In genomic region chr16:91964308-91965178, GRCm38 (mm10) we compare ENCODE assay signal across 9 mouse cellular contexts.
DNase-seq lines count a peak whose midpoint lies in the region; ATAC-seq and TF ChIP-seq lines count a peak whose summit lies in the region.
"Had no signal": no experiment of that assay in that cellular context is flagged by ENCODE, and none has a peak within 500 bp of the region (broad histone marks: within the 10 kb centered on the region; RNA-seq: fewer than 3 reads in every experiment).

No protein-coding gene starts in this region.

- H3K4me2 ChIP-seq in forebrain, embryonic 13.5 days: no peak overlapping the region
- peak overlapping the region; percentile 1; the same call in 1 of the 2 replicates for H3K4me2 ChIP-seq in liver, embryonic 14.5 days (ENCODE audit: low read depth)

- H3K9me3 ChIP-seq in forebrain, embryonic 13.5 days (replicated peaks): no peaks in the 10 kb centered on the region
- H3K9me3 ChIP-seq in liver, embryonic 14.5 days (ENCODE audit: control insufficient read depth, low read length): no peaks in the 10 kb centered on the region
- H3K9me3 ChIP-seq in limb, embryonic 10.5 days (replicated peaks): no peaks in the 10 kb centered on the region

- H3K27me3 ChIP-seq in forebrain, embryonic 13.5 days: no peaks in the 10 kb centered on the region
- no peaks in the 10 kb centered on the region for H3K27me3 ChIP-seq in liver, embryonic 14.5 days (ENCODE audit: control insufficient read depth, insufficient read depth, low read length)
- no peaks in the 10 kb centered on the region for H3K27me3 ChIP-seq in limb, embryonic 10.5 days (ENCODE audit: low read depth, poor library complexity, severe bottlenecking)

- intact Hi-C loops in heart, postnatal 10 days (cut with DNase I): loop anchor here (5.0 kb wide), 2 partner anchors 53 to 93 kb away; partner anchors contain the start of genes Gm49711, Mrps6 and Slc5a3

- no peak for TF ChIP-seq EP300 in liver, embryonic 14.5 days (IDR thresholded peaks at IDR 0.05; ENCODE audit: low read depth)

- no peak overlapping the region for H3K9ac ChIP-seq in forebrain, embryonic 13.5 days
- no peak overlapping the region for H3K9ac ChIP-seq in liver, embryonic 14.5 days (replicated peaks)

- TF ChIP-seq CTCF in layer of hippocampus, adult 2 months (conservative IDR thresholded peaks at IDR 0.05): no peak
- TF ChIP-seq CTCF in liver, embryonic 14.5 days (IDR thresholded peaks at IDR 0.05; ENCODE audit: low read depth): no peak

- 0 out of 2 replicates have a peak overlapping the region, but pooled peaks have one; percentile 95 for H3K27ac ChIP-seq in layer of hippocampus, adult 2 months
- peak overlapping the region; percentile 94 for H3K27ac ChIP-seq in forebrain, embryonic 13.5 days
- no peak overlapping the region for H3K27ac ChIP-seq in liver, embryonic 14.5 days
- H3K27ac ChIP-seq in limb, embryonic 10.5 days: no peak overlapping the region

- 90% methylated on average over 13 of the region's 13 CpGs for WGBS in forebrain, embryonic 13.5 days
- WGBS in liver, embryonic 14.5 days (ENCODE audit: insufficient replicate concordance): 25% methylated on average over 13 of the region's 13 CpGs
- 90% methylated on average over 13 of the region's 13 CpGs for WGBS in limb, embryonic 10.5 days

- no peak for DNase-seq in layer of hippocampus, adult 2 months (ENCODE audit: low spot score in 2 of 2)
- DNase-seq in layer of hippocampus, postnatal 25 days (ENCODE audit: extremely low spot score in 1 of 2, low spot score in 1 of 2): no peak
- no peak for DNase-seq in liver, embryonic 14.5 days (ENCODE audit: low read depth in 3 of 3, low spot score in 3 of 3)
- DNase-seq in thymus, postnatal 10 days (ENCODE audit: low spot score in 2 of 2): peak; percentile 12 to 13
- no peak for DNase-seq in heart, postnatal 10 days
- DNase-seq in limb, embryonic 10.5 days (ENCODE audit: low spot score): no peak
- no peak for DNase-seq in heart, adult 9 months (ENCODE audit: low spot score in 2 of 2)
- DNase-seq: lung, adult 2 months had no signal

- H3K4me1 ChIP-seq in forebrain, embryonic 13.5 days: peaks cover 34% of the 10 kb centered on the region
- peaks cover 3 to 12% of the 10 kb centered on the region in 2 experiments; a peak in 2 of 4 replicates for H3K4me1 ChIP-seq in liver, embryonic 14.5 days (replicated peaks; ENCODE audit: control insufficient read depth in 2 of 2, insufficient read depth in 2 of 2, low read length in 1 of 2)
- peaks cover 23% of the 10 kb centered on the region for H3K4me1 ChIP-seq in limb, embryonic 10.5 days

- no peak for ATAC-seq in forebrain, embryonic 13.5 days
- ATAC-seq in liver, embryonic 14.5 days (ENCODE audit: insufficient read depth): no peak

- H3K36me3 ChIP-seq in forebrain, embryonic 13.5 days (ENCODE audit: poor library complexity, severe bottlenecking): no peaks in the 10 kb centered on the region
- no peaks in the 10 kb centered on the region for H3K36me3 ChIP-seq in liver, embryonic 14.5 days (replicated peaks; ENCODE audit: control insufficient read depth, insufficient read depth, low read depth)
- H3K36me3 ChIP-seq in limb, embryonic 10.5 days: no peaks in the 10 kb centered on the region

- H3K4me3 ChIP-seq in layer of hippocampus, adult 2 months: no peak overlapping the region
- H3K4me3 ChIP-seq in forebrain, embryonic 13.5 days: no peak overlapping the region
- no peak overlapping the region for H3K4me3 ChIP-seq in liver, embryonic 14.5 days (ENCODE audit: insufficient read depth in 1 of 2, low read depth in 2 of 2, low read length in 2 of 2)
- no peak overlapping the region for H3K4me3 ChIP-seq in limb, embryonic 10.5 days

Comparison
In these comparisons a context has a peak if more than half of its experiments do, and no peak if none do; other contexts are left out.
1. DNase-seq: peak in thymus, postnatal 10 days (2 of 2); none in layer of hippocampus, adult 2 months (0 of 2), layer of hippocampus, postnatal 25 days (0 of 2), liver, embryonic 14.5 days (0 of 3), heart, postnatal 10 days (0 of 2), limb, embryonic 10.5 days (single experiment) and heart, adult 9 months (0 of 2).
2. H3K27ac ChIP-seq: peak in layer of hippocampus, adult 2 months (single experiment) and forebrain, embryonic 13.5 days (single experiment); none in liver, embryonic 14.5 days (single experiment) and limb, embryonic 10.5 days (single experiment).